Mouse (Mus musculus) kidney, postnatal 0 days (tissue): ENCODE measurements around the gene Gm2000. TPM values are rescaled to one million over a fixed set of nuclear protein-coding genes. Genes with fewer than 3 reads are reported as not detected.

Experiments
- ATAC-seq: fragments of 200-750 bp; cut with Nextera tagmentation; replicated peaks from 2 replicates; pipeline ENCODE4 v1.8.0; 2017; ENCODE audit warnings: low read depth, moderate number of reproducible peaks, moderate TSS enrichment, moderate library complexity; ENCODE audit not compliant: low FRiP score
- DNase-seq: peaks from one replicate; pipeline ENCODE4 v3.0.0-alpha.2; 2016; ENCODE audit warnings: low spot score
- H3K27ac ChIP-seq: fragments of 300-500 bp; sonication (generic); 2 replicates; pipeline ENCODE4 v1.5.1; 2014; ENCODE audit warnings: mild to moderate bottlenecking
- H3K27me3 ChIP-seq: fragments of 300-500 bp; sonication (generic); 2 replicates; pipeline ENCODE4 v1.6.1; 2014; ENCODE audit warnings: low read length, mixed read lengths; ENCODE audit not compliant: insufficient read depth
- H3K36me3 ChIP-seq: fragments of 300-500 bp; sonication (generic); 2 replicates; pipeline ENCODE4 v1.6.1; 2014; ENCODE audit warnings: low read length, mixed read lengths; ENCODE audit not compliant: insufficient read depth
- H3K4me1 ChIP-seq: fragments of 300-500 bp; sonication (generic); replicated peaks from 2 replicates; pipeline ENCODE4 v1.6.1; 2014; ENCODE audit warnings: antibody characterized with exemption, low read length, mixed read lengths; ENCODE audit not compliant: insufficient read depth
- H3K4me2 ChIP-seq: fragments of 300-500 bp; sonication (generic); 2 replicates; pipeline ENCODE4 v1.6.1; 2014; ENCODE audit warnings: mild to moderate bottlenecking, low read length, moderate library complexity, mixed read lengths
- H3K4me3 ChIP-seq: fragments of 300-500 bp; sonication (generic); replicated peaks from 2 replicates; pipeline ENCODE4 v1.5.1; 2014; ENCODE audit warnings: low read depth, low read length
- H3K9ac ChIP-seq: fragments of 300-500 bp; sonication (generic); 2 replicates; pipeline ENCODE4 v1.6.1; 2014; ENCODE audit warnings: low read depth, low read length
- H3K9me3 ChIP-seq: fragments of 300-500 bp; sonication (generic); replicated peaks from 2 replicates; pipeline ENCODE4 v1.6.1; 2016; ENCODE audit warnings: low read length, inconsistent platforms, mixed read lengths
- CTCF ChIP-seq: IDR thresholded peaks from 2 replicates; pipeline ENCODE4 v1.5.1; 2016; ENCODE audit warnings: antibody characterized with exemption, low read depth, mild to moderate bottlenecking, moderate library complexity
- WGBS: fragments of 180-500 bp; shearing (Covaris S2); extraction: QIAGEN DNeasy Blood & Tissue Kit; methylation state at CpG from one replicate; pipeline ENCODE4 v1.1.7; 2014; 5-methylcytosine and 5-hydroxymethylcytosine counted together
- polyA plus RNA-seq: library from polyadenylated mRNA; unstranded; fragments of >200 nt; fragmentation: Nextera tagmentation; extraction: Ambion mirVana; gene quantifications from 2 replicates; pipeline ENCODE4 v1.2.1, GENCODE M21; 2015

Gene Gm2000
- polyA plus RNA-seq, result 763 and 841 TPM in 2 replicates

- Histone ChIP-seq H3K27ac (no peak within 1 kb of the TSS), H3K36me3 (no peaks in the 10 kb centered on the region), H3K9ac (no peak within 1 kb of the TSS), H3K9me3 (no peaks in the 10 kb centered on the region), H3K4me3 (no peak within 1 kb of the TSS), H3K4me1 (no peaks in the 10 kb centered on the region), H3K27me3 (no peaks in the 10 kb centered on the region), H3K4me2 (no peak within 1 kb of the TSS)
- TF ChIP-seq CTCF, result no peak
- ATAC-seq (no peak), DNase-seq (no peak)
- 86% methylated on average over 8 of the region's 8 CpGs for WGBS
These were observed at the start of gene Gm2000 for GRCm38 (mm10) chr1:156365740-156366139. Gm2000 (plus strand) TSS chr1:156366040.

- H3K9me3 ChIP-seq, result no peaks in the 10 kb centered on the region
- H3K4me3 ChIP-seq, result no peak overlapping the region
- 83% methylated on average over 9 of the region's 9 CpGs for WGBS
- DNase-seq (no peak), ATAC-seq (no peak)
- no peak overlapping the region for H3K9ac ChIP-seq
- H3K4me1 ChIP-seq, result no peaks in the 10 kb centered on the region
- H3K27ac ChIP-seq, result no peak overlapping the region
- H3K36me3 ChIP-seq, result no peaks in the 10 kb centered on the region
- H3K4me2 ChIP-seq, result no peak overlapping the region
- no peaks in the 10 kb centered on the region for H3K27me3 ChIP-seq
- no peak for TF ChIP-seq CTCF
These were observed 42.7 kb upstream of the Gm2000 start for GRCm38 (mm10) chr1:156323126-156323525.

- no peak for ATAC-seq
- H3K4me3 ChIP-seq, result no peak overlapping the region
- TF ChIP-seq CTCF, result no peak
- no peaks in the 10 kb centered on the region for H3K27me3 ChIP-seq
- no peak overlapping the region for H3K9ac ChIP-seq
- no peak overlapping the region for H3K4me2 ChIP-seq
- H3K36me3 ChIP-seq, result no peaks in the 10 kb centered on the region
- no peak for DNase-seq
- WGBS, result 58% methylated on average over 4 of the region's 4 CpGs
- no peak overlapping the region for H3K27ac ChIP-seq
- no peaks in the 10 kb centered on the region for H3K4me1 ChIP-seq
- H3K9me3 ChIP-seq, result no peaks in the 10 kb centered on the region
These were observed 25.0 kb upstream of the Gm2000 start for GRCm38 (mm10) chr1:156340847-156341246.

- Histone ChIP-seq H3K27ac (no peak overlapping the region), H3K36me3 (no peaks in the 10 kb centered on the region), H3K9ac (no peak overlapping the region), H3K4me3 (no peak overlapping the region), H3K27me3 (no peaks in the 10 kb centered on the region), H3K9me3 (no peaks in the 10 kb centered on the region), H3K4me1 (no peaks in the 10 kb centered on the region), H3K4me2 (no peak overlapping the region)
- no peak for ATAC-seq
- TF ChIP-seq CTCF, result no peak
- no peak for DNase-seq
- WGBS, result 60% methylated on average over 4 of the region's 4 CpGs
These were observed 21.4 kb upstream of the Gm2000 start for GRCm38 (mm10) chr1:156344433-156344832.

- ATAC-seq, result no peak
- H3K4me1 ChIP-seq, result no peaks in the 10 kb centered on the region
- H3K27ac ChIP-seq, result no peak overlapping the region
- H3K4me3 ChIP-seq, result no peak overlapping the region
- H3K27me3 ChIP-seq, result no peaks in the 10 kb centered on the region
- H3K4me2 ChIP-seq, result no peak overlapping the region
- no peak for DNase-seq
- H3K9ac ChIP-seq, result no peak overlapping the region
- no peaks in the 10 kb centered on the region for H3K36me3 ChIP-seq
- 89% methylated on average over 4 of the region's 4 CpGs for WGBS
- H3K9me3 ChIP-seq, result no peaks in the 10 kb centered on the region
- no peak for TF ChIP-seq CTCF
These were observed 20.2 kb upstream of the Gm2000 start for GRCm38 (mm10) chr1:156345633-156346032.

GRCm38 (mm10) chr1:156349031-156349430 lies 16.8 kb upstream of the Gm2000 start:
- Histone ChIP-seq H3K9me3 (no peaks in the 10 kb centered on the region), H3K4me1 (no peaks in the 10 kb centered on the region), H3K4me2 (no peak overlapping the region), H3K4me3 (no peak overlapping the region), H3K36me3 (no peaks in the 10 kb centered on the region), H3K27ac (no peak overlapping the region), H3K27me3 (no peaks in the 10 kb centered on the region), H3K9ac (no peak overlapping the region)
- TF ChIP-seq CTCF, result no peak
- WGBS, result 83% methylated on average over 4 of the region's 4 CpGs
- ATAC-seq (no peak), DNase-seq (no peak)

GRCm38 (mm10) chr1:156350441-156350840 lies 15.4 kb upstream of the Gm2000 start:
- DNase-seq (no peak), ATAC-seq (no peak)
- Histone ChIP-seq H3K27me3 (no peaks in the 10 kb centered on the region), H3K4me1 (no peaks in the 10 kb centered on the region), H3K27ac (no peak overlapping the region), H3K9ac (no peak overlapping the region), H3K9me3 (no peaks in the 10 kb centered on the region), H3K4me3 (no peak overlapping the region), H3K4me2 (no peak overlapping the region), H3K36me3 (no peaks in the 10 kb centered on the region)
- WGBS, result 91% methylated on average over 4 of the region's 4 CpGs
- no peak for TF ChIP-seq CTCF
